Mouse (Mus musculus): ENCODE results near the gene Antxr2. TPM values are rescaled to one million over a fixed set of nuclear protein-coding genes. Genes with fewer than 3 reads are reported as not detected.

Antxr2 gene
- polyA plus RNA-seq, 1 experiment from 2014 or later: 9.3 TPM

DNA sequence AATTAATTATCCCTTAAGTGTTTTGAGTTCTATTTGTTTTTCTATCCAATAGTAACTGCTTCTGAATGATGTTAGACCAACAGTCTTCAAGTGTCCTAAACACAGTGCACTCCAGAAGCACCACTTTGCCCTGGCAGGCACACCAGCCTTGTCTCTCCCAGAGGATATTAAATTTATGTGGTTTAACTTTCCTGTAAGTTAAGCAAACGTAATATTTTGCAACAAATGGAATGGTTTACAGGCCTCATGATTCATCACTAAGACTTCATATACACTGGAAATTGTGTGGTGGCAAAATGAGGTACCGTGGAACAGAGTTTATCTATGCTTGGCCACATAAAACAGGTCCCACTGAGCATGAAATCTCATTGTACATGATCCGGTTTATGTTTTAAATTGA lies 152.0 kb downstream of the Antxr2 start:
- H3K9ac ChIP-seq (ENCODE audit: low read length): no peak overlapping the region
- no peak overlapping the region for H3K4me3 ChIP-seq (ENCODE audit: low read depth, low read length)
- 46% methylated on average over 3 of the region's 3 CpGs for WGBS
- no peaks in the 10 kb centered on the region for H3K9me3 ChIP-seq (ENCODE audit: control insufficient read depth, low read length)
- TF ChIP-seq CTCF (IDR thresholded peaks at IDR 0.05; ENCODE audit: low read depth) (no peak), EP300 (optimal IDR thresholded peaks at IDR 0.05) (no peak)
- H3K27ac ChIP-seq (replicated peaks): no peak overlapping the region
- no peaks in the 10 kb centered on the region for H3K27me3 ChIP-seq (ENCODE audit: control insufficient read depth, insufficient read depth, low read length)
- no peaks in the 10 kb centered on the region for H3K36me3 ChIP-seq (ENCODE audit: control insufficient read depth, insufficient read depth, low read length)
- DNase-seq (ENCODE audit: low spot score) (no peak), ATAC-seq (ENCODE audit: low FRiP score, low TSS enrichment) (no peak)
- H3K4me1 ChIP-seq (replicated peaks; ENCODE audit: control insufficient read depth, insufficient read depth): no peaks in the 10 kb centered on the region
- no peak overlapping the region for H3K4me2 ChIP-seq (replicated peaks; ENCODE audit: low read depth)

DNA sequence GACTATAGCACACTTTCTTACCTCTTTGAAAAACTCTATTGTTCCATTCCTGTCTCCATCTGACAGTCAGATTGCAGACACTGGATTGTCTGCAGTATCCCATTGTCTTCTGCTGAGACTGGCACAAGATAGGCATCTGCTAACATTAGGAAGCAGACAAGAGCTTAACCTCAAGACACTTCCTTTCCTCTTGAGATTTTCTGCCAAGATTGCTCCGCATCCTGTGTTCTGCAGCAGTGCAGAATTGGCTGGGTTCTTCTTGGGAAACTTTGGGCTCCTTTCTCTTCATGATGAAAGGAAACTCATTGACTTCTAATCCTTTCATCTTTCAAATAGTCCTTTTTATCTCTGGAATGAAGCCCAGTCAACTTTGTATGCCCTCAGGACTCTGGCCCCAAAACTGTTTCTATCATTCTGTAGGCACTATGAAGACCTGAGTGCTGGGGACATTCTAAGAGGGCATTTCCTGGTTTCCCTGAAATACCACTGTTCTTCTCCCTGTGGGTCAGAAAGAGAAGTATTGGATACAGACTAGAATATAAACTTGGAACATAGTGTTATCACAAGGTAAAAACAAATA lies 152.5 kb downstream of the Antxr2 start:
- Histone ChIP-seq H3K9ac (ENCODE audit: low read length) (no peak overlapping the region), H3K27ac (replicated peaks) (no peak overlapping the region), H3K4me2 (replicated peaks; ENCODE audit: low read depth) (no peak overlapping the region), H3K4me1 (replicated peaks; ENCODE audit: control insufficient read depth, insufficient read depth) (no peaks in the 10 kb centered on the region), H3K27me3 (ENCODE audit: control insufficient read depth, insufficient read depth, low read length) (no peaks in the 10 kb centered on the region), H3K36me3 (ENCODE audit: control insufficient read depth, insufficient read depth, low read length) (no peaks in the 10 kb centered on the region), H3K4me3 (ENCODE audit: low read depth, low read length) (no peak overlapping the region), H3K9me3 (ENCODE audit: control insufficient read depth, low read length) (no peaks in the 10 kb centered on the region)
- TF ChIP-seq CTCF (IDR thresholded peaks at IDR 0.05; ENCODE audit: low read depth) (no peak), EP300 (optimal IDR thresholded peaks at IDR 0.05) (no peak)
- DNase-seq (ENCODE audit: low spot score): no peak
- ATAC-seq (ENCODE audit: low FRiP score, low TSS enrichment): no peak
- 63% methylated on average over 1 of the region's 1 CpGs for WGBS

DNA sequence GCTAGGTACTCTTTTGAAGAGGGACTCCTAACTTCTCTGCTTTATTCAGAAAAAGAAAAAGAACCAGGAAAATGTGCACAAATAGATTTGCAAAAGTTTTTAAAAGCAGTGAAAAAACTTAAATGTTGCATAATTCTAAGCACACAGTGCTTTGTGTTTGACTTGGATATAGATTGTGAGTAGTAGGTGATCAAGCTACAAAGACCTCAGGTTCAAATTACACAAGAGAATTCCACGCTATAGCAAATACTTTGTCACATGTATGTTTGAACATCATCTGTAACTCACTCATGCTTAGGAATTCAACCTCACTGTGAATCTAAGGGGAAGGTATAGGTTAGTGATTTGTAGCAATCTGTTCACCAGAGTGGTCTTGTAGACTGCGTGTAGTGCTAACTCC lies 153.9 kb downstream of the Antxr2 start:
- TF ChIP-seq EP300 (optimal IDR thresholded peaks at IDR 0.05): no peak
- TF ChIP-seq CTCF (IDR thresholded peaks at IDR 0.05; ENCODE audit: low read depth): no peak
- no peak overlapping the region for H3K4me2 ChIP-seq (replicated peaks; ENCODE audit: low read depth)
- no peaks in the 10 kb centered on the region for H3K27me3 ChIP-seq (ENCODE audit: control insufficient read depth, insufficient read depth, low read length)
- H3K9me3 ChIP-seq (ENCODE audit: control insufficient read depth, low read length): no peaks in the 10 kb centered on the region
- no peak overlapping the region for H3K4me3 ChIP-seq (ENCODE audit: low read depth, low read length)
- H3K9ac ChIP-seq (ENCODE audit: low read length): no peak overlapping the region
- no peak for DNase-seq (ENCODE audit: low spot score)
- WGBS: 68% methylated on average over 2 of the region's 2 CpGs
- no peaks in the 10 kb centered on the region for H3K4me1 ChIP-seq (replicated peaks; ENCODE audit: control insufficient read depth, insufficient read depth)
- no peak for ATAC-seq (ENCODE audit: low FRiP score, low TSS enrichment)
- H3K36me3 ChIP-seq (ENCODE audit: control insufficient read depth, insufficient read depth, low read length): no peaks in the 10 kb centered on the region
- H3K27ac ChIP-seq (replicated peaks): no peak overlapping the region

DNA sequence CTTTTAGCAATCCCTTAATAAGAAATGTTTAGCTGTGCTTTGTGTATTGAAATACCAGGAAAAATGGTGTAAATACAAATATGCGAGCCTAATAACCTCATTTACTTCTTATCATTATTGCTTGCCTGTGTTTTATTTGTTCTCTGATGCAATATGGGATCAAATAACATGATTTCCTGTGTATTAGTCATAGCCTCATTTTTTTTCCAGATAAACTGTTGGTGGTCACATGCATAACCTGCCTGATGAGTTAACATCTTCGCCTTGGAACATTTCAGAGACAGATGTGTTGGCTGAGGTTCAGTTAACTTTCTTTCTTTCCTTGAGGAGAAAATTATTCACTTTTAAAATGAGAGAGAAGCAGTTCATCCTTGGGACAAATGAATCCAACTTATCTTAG lies 162.9 kb downstream of the Antxr2 start:
- Histone ChIP-seq H3K36me3 (ENCODE audit: control insufficient read depth, insufficient read depth, low read length) (no peaks in the 10 kb centered on the region), H3K27me3 (ENCODE audit: control insufficient read depth, insufficient read depth, low read length) (no peaks in the 10 kb centered on the region), H3K4me2 (replicated peaks; ENCODE audit: low read depth) (no peak overlapping the region), H3K4me3 (ENCODE audit: low read depth, low read length) (no peak overlapping the region), H3K4me1 (replicated peaks; ENCODE audit: control insufficient read depth, insufficient read depth) (no peaks in the 10 kb centered on the region), H3K9ac (ENCODE audit: low read length) (no peak overlapping the region), H3K9me3 (ENCODE audit: control insufficient read depth, low read length) (no peaks in the 10 kb centered on the region), H3K27ac (replicated peaks) (no peak overlapping the region)
- DNase-seq (ENCODE audit: low spot score): no peak
- 67% methylated on average over 2 of the region's 2 CpGs for WGBS
- no peak for ATAC-seq (ENCODE audit: low FRiP score, low TSS enrichment)
- TF ChIP-seq EP300 (optimal IDR thresholded peaks at IDR 0.05): no peak
- TF ChIP-seq CTCF (IDR thresholded peaks at IDR 0.05; ENCODE audit: low read depth): no peak

DNA sequence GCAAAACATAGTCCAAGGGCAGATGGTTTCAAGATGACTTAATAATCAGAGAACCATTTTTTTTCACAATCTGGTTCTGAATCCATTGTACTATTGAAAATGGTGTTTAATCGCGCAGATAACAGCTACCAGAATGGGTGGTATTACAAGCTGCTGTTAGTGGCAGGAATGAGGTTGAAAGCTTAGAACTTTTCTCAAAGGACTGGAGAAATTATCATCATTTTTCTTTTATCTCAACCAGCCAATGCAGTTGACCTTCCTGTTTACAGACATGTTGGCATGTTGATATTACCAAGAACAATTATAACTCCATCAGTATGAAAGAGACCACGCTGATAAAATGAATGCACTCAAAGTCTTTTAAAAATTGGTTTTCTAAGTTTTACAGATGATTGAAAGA lies 163.9 kb downstream of the Antxr2 start:
- no peak overlapping the region for H3K27ac ChIP-seq (replicated peaks)
- H3K9ac ChIP-seq (ENCODE audit: low read length): no peak overlapping the region
- no peaks in the 10 kb centered on the region for H3K27me3 ChIP-seq (ENCODE audit: control insufficient read depth, insufficient read depth, low read length)
- ATAC-seq (ENCODE audit: low FRiP score, low TSS enrichment): no peak
- 87% methylated on average over 3 of the region's 3 CpGs for WGBS
- no peaks in the 10 kb centered on the region for H3K9me3 ChIP-seq (ENCODE audit: control insufficient read depth, low read length)
- TF ChIP-seq EP300 (optimal IDR thresholded peaks at IDR 0.05): no peak
- no peak for TF ChIP-seq CTCF (IDR thresholded peaks at IDR 0.05; ENCODE audit: low read depth)
- H3K4me1 ChIP-seq (replicated peaks; ENCODE audit: control insufficient read depth, insufficient read depth): no peaks in the 10 kb centered on the region
- H3K4me3 ChIP-seq (ENCODE audit: low read depth, low read length): no peak overlapping the region
- H3K4me2 ChIP-seq (replicated peaks; ENCODE audit: low read depth): no peak overlapping the region
- no peaks in the 10 kb centered on the region for H3K36me3 ChIP-seq (ENCODE audit: control insufficient read depth, insufficient read depth, low read length)
- DNase-seq (ENCODE audit: low spot score): no peak

DNA sequence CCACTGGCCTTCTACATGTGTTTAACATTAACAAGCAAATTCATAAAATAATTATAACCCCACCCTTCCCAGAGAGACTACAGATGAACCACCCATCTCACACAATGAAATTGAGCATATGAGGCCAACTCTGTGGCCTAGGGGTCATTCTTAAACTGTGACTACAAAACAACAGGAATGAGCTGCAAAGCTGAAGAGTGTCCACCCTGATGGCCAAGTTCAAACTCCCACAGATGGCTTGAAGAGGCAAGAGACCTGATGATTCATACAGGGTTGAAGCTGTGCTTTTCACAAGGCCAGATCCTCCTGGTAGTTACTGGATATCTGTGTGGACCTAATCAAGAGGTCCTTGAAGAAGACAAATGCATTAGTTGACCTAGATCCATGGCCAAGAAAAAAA lies 173.7 kb downstream of the Antxr2 start:
- Histone ChIP-seq H3K9me3 (ENCODE audit: control insufficient read depth, low read length) (no peaks in the 10 kb centered on the region), H3K27ac (replicated peaks) (no peak overlapping the region), H3K4me3 (ENCODE audit: low read depth, low read length) (no peak overlapping the region), H3K36me3 (ENCODE audit: control insufficient read depth, insufficient read depth, low read length) (no peaks in the 10 kb centered on the region), H3K4me1 (replicated peaks; ENCODE audit: control insufficient read depth, insufficient read depth) (no peaks in the 10 kb centered on the region), H3K9ac (ENCODE audit: low read length) (no peak overlapping the region), H3K4me2 (replicated peaks; ENCODE audit: low read depth) (no peak overlapping the region), H3K27me3 (ENCODE audit: control insufficient read depth, insufficient read depth, low read length) (no peaks in the 10 kb centered on the region)
- no peak for TF ChIP-seq CTCF (IDR thresholded peaks at IDR 0.05; ENCODE audit: low read depth)
- no peak for TF ChIP-seq EP300 (optimal IDR thresholded peaks at IDR 0.05)
- ATAC-seq (ENCODE audit: low FRiP score, low TSS enrichment) (no peak), DNase-seq (ENCODE audit: low spot score) (no peak)
